Mouse (Mus musculus): Measurements from ENCODE around the gene Olfr1254.

GRCm38 (mm10) chr2:89756990-89757389, 36.4 kb downstream of the Olfr1254 start, which contains the start of gene Olfr1253:
- TF ChIP-seq CTCF (conservative IDR thresholded peaks at IDR 0.05 in 1 of 2, IDR thresholded peaks at IDR 0.05 in 1 of 2; ENCODE audit: low read depth in 2 of 2, low read length in 2 of 2) = no peak
- TF ChIP-seq UBTF (IDR thresholded peaks at IDR 0.05; ENCODE audit: low read depth, low read length) = no peak
- TF ChIP-seq ZC3H11A (IDR thresholded peaks at IDR 0.05; ENCODE audit: low read depth, low read length) = no peak
- no peak for TF ChIP-seq MYC (IDR thresholded peaks at IDR 0.05; ENCODE audit: low read depth, low read length)
- TF ChIP-seq SIN3A (IDR thresholded peaks at IDR 0.05; ENCODE audit: low read length) = no peak

Measured in CH12.LX (cell line).